Mouse (Mus musculus): ENCODE data around the gene Slc15a5.

DNA sequence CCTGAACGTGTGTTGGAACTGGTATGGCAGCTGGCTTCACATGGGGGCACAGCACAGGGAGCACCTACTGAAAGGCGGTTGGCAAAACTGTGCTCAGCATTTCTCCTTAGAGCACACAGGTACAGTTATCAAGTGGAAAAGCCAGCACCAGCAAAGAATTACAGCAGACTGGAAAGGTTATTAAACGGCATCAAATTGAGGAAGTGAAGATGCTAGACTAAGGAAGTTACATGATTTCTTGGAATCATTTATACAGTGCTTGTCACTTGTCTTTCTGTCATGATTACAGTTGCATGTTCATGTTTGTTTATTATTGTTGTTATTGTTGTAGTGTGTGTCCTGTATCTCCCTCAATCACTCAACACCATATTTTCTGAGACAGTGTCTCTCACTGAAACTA lies 15.3 kb upstream of the Slc15a5 start:
- TF ChIP-seq POLR2A (IDR thresholded peaks at IDR 0.05; ENCODE audit: low read depth, low read length) = no peak
- TF ChIP-seq CTCF (IDR thresholded peaks at IDR 0.05; ENCODE audit: extremely low read depth, insufficient read length, insufficient replicate concordance, low read depth, low read length) = no peak

Data from small intestine, adult 2 months (tissue).